Mouse (Mus musculus): ENCODE data around the gene Akr1a1. TPM values are rescaled to one million over a fixed set of nuclear protein-coding genes. Genes with fewer than 3 reads are reported as not detected.
"Not testable (repeated sequence)": the region's sequence is repeated elsewhere in the genome, so short reads cannot be mapped to it uniquely, and the experiment has no call there.

Akr1a1 gene
- total RNA-seq, 1 experiment from 2014 or later, result 616 TPM

DNA sequence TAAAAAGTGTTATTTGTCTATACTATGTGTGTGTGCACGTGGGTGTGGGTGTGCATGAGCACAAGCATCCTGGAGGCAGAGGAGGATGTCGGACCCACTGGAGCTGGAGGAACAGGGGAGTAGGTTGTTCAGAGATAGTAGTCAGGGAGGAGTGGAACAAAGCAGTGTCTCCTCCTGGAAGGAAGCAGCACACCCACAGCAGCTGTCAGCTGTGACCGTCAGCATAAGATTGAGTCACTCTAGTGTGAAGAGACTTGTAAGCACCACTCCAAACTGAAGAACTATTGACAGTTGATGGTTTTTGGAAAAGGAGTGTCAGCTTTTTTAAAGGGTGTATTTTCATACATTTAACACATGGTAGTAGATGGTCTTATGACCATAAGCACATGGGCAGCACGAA, 15.1 kb upstream of the Akr1a1 start:
- no peak for ATAC-seq (replicated peaks in 1 of 2; ENCODE audit: insufficient read depth in 1 of 2, low FRiP score in 2 of 2, low TSS enrichment in 1 of 2, low read depth in 1 of 2, poor library complexity in 2 of 2, severe bottlenecking in 2 of 2)

- ATAC-seq (replicated peaks in 1 of 2; ENCODE audit: insufficient read depth in 1 of 2, low FRiP score in 2 of 2, low TSS enrichment in 1 of 2, low read depth in 1 of 2, poor library complexity in 2 of 2, severe bottlenecking in 2 of 2), result no peak
These were observed 10.5 kb upstream of the Akr1a1 start for GRCm38 (mm10) chr4:116661998-116662397.

DNA sequence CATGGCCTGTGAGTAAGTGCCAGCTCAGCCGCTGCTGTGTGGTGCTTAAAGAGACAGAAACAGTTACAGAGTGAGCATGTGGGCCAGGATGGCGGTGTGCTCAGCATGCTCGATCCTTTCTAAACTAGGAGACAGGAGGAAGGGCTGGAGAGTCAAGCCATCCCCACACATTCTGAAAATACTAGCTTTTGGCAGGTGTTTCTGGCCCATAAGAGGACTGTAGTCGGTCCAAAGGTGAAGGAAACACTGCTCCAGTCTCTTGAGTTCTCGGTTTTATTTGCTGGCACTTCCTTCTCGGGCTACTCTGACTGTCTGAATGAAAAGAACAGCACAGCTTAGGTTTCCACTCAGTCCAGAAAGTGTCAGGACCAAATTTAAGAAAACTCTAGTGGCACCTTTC, 9.3 kb upstream of the Akr1a1 start:
- ATAC-seq (replicated peaks in 1 of 2; ENCODE audit: insufficient read depth in 1 of 2, low FRiP score in 2 of 2, low TSS enrichment in 1 of 2, low read depth in 1 of 2, poor library complexity in 2 of 2, severe bottlenecking in 2 of 2), result no peak

DNA sequence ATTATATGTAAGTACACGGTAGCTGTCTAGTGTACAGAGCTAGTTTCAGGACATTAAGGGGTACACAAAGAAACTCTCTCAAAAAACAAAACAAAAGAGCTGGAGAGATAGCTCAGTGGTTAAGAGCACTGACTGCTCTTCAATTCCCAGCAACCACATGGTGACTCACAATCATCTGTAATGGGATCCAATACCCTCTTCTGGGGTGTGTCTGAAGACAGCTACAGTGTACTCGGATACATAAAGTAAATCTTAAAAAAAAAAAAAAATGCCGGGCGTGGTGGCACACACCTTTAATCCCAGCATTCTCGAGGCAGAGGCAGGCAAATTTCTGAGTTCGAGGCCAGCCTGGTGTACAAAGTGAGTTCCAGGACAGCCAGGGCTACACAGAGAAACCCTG, 8.4 kb upstream of the Akr1a1 start:
- not testable (repeated sequence) for ATAC-seq (replicated peaks in 1 of 2; ENCODE audit: insufficient read depth in 1 of 2, low FRiP score in 2 of 2, low TSS enrichment in 1 of 2, low read depth in 1 of 2, poor library complexity in 2 of 2, severe bottlenecking in 2 of 2)

DNA sequence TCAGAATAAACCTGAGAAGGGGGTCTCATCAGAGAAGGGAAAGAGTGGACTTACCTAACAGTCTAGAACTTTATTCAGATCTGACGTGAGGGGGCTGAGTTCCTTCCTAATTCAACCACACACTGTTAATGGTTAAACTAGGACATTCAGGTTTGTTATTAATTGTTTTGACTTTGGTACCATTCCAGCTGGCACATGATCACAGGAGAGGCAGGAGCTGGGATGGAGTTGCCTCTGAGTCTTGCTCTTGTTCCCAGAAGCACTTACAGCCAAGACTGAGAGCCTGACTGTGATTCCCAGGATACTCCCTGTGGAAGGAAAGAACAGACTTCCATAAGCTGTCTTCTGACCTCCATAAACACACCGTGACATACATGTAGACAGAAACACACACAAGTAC, 8.0 kb upstream of the Akr1a1 start:
- ATAC-seq (replicated peaks in 1 of 2; ENCODE audit: insufficient read depth in 1 of 2, low FRiP score in 2 of 2, low TSS enrichment in 1 of 2, low read depth in 1 of 2, poor library complexity in 2 of 2, severe bottlenecking in 2 of 2), result no peak

GRCm38 (mm10) chr4:116657971-116658370, 6.5 kb upstream of the Akr1a1 start:
- ATAC-seq (replicated peaks in 1 of 2; ENCODE audit: insufficient read depth in 1 of 2, low FRiP score in 2 of 2, low TSS enrichment in 1 of 2, low read depth in 1 of 2, poor library complexity in 2 of 2, severe bottlenecking in 2 of 2), result no peak

DNA sequence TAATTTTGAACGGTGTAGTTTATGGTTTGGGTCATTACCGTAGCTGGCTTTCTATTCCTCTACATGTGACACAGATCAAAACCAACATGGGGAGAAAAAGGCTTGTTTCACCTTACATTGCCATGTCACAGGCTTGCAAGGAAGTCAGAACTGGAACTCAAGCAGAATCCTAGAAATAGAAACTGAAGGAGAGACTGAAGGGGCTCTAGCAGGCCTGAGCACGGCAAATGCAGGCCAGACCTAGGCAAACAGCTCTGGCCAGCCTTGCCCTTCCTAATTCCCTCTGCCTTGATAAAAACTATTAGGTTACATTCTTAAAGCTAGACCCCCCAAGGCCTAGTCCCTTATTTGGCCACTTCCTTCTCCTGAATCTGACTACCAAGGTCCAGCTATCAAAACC, 4.2 kb upstream of the Akr1a1 start:
- no peak for ATAC-seq (replicated peaks in 1 of 2; ENCODE audit: insufficient read depth in 1 of 2, low FRiP score in 2 of 2, low TSS enrichment in 1 of 2, low read depth in 1 of 2, poor library complexity in 2 of 2, severe bottlenecking in 2 of 2)

DNA sequence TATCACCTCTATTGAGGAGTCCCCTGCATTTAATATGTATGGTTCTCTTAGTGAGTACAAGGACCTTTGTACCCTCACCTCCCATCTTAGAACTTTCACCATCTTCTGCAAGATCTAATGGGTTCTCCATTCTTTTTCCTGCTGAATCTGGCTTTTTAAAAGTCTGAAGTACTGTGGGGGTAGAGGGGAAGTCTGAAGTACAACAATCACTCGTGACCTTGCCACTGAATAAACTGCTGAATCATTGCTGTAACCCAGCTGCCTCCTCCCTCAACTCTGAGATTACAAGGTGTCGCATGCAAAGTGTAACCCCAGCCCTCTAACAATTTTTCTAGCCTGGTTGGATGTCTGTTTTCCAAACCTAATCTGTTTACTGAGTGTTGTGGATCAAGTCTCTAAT, 3.6 kb upstream of the Akr1a1 start:
- peak; percentile 73 for ATAC-seq (replicated peaks in 1 of 2; ENCODE audit: insufficient read depth in 1 of 2, low FRiP score in 2 of 2, low TSS enrichment in 1 of 2, low read depth in 1 of 2, poor library complexity in 2 of 2, severe bottlenecking in 2 of 2)

GRCm38 (mm10) chr4:116653228-116653627, 1.7 kb upstream of the Akr1a1 start:
- ATAC-seq (replicated peaks in 1 of 2; ENCODE audit: insufficient read depth in 1 of 2, low FRiP score in 2 of 2, low TSS enrichment in 1 of 2, low read depth in 1 of 2, poor library complexity in 2 of 2, severe bottlenecking in 2 of 2), result no peak

DNA sequence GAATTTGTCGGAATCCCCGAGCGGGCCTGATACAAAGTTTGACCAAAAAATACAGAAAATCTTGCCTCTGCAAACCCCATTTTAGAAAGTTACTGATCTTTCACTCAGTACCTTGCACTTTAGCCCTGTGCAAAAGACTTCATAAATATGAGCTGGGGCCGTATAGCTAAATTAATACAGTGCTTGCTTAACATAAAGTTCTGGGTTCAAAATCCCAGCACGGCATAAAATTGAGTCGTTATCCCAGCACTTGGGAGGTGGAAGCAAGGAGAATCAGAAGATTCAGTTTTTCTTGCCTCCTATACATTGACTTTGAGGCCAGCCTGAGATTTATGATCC, 286 bp upstream of the Akr1a1 start:
- no peak for ATAC-seq (replicated peaks in 1 of 2; ENCODE audit: insufficient read depth in 1 of 2, low FRiP score in 2 of 2, low TSS enrichment in 1 of 2, low read depth in 1 of 2, poor library complexity in 2 of 2, severe bottlenecking in 2 of 2)

DNA sequence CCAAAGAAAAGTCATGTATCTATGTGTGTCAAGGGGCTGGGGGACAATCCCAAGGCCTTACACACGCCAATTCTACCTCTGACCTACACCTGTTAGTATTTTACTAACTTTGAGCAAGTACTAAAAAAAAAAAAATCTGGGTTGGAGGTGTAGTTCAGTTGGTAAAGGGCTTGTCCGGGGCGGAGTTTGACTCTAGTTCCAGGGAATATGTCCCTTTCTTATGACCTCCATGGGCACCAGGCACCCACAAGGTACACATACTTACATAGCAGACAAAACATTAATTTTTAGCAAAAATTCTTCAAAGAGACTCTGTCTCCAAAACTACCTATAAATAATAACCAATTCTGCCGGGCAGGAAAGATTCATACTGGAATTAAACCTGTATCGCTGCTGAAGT, 1.1 kb downstream of the Akr1a1 start:
- ATAC-seq (replicated peaks in 1 of 2; ENCODE audit: insufficient read depth in 1 of 2, low FRiP score in 2 of 2, low TSS enrichment in 1 of 2, low read depth in 1 of 2, poor library complexity in 2 of 2, severe bottlenecking in 2 of 2), result no peak

GRCm38 (mm10) chr4:116649411-116649810, 2.1 kb downstream of the Akr1a1 start:
- no peak for ATAC-seq (replicated peaks in 1 of 2; ENCODE audit: insufficient read depth in 1 of 2, low FRiP score in 2 of 2, low TSS enrichment in 1 of 2, low read depth in 1 of 2, poor library complexity in 2 of 2, severe bottlenecking in 2 of 2)

DNA sequence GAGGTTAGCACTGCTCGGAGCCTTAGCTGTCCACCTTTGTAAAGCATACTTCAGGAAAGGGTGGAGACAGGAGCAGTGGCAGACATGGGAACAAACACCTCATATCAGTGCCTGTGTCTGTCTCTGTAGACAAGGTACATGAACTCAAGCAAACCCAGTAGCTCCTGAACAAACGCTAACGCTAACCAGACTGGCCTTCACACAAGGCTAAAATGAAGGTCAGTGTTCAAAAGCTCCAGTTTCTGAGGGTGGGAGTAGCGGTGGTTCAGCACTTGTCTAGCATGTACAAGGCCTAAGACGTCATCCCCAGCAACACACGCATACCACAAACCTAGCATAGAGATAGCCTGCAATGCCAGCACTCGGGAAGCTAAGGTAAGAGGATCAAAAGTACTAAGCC, 5.9 kb downstream of the Akr1a1 start:
- ATAC-seq (replicated peaks in 1 of 2; ENCODE audit: insufficient read depth in 1 of 2, low FRiP score in 2 of 2, low TSS enrichment in 1 of 2, low read depth in 1 of 2, poor library complexity in 2 of 2, severe bottlenecking in 2 of 2), result no peak

DNA sequence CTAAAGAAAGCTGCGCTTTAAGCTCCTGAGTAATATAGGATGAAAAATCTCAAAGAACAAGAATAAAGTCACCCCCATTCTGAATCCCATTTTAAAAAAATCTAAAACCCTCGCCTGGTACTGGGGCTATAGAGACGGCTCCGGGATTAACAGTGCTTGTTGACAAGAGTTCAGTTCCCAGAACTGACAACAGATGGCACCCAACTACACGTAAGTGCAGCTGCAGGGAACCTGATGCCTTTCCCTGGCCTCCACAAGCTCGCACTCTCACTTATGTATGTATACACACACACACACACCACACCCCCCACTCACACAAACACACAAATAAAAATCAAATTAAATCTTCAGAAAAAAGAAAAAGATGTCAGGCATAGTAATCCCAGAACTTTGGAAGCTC, 7.2 kb downstream of the Akr1a1 start:
- ATAC-seq (replicated peaks in 1 of 2; ENCODE audit: insufficient read depth in 1 of 2, low FRiP score in 2 of 2, low TSS enrichment in 1 of 2, low read depth in 1 of 2, poor library complexity in 2 of 2, severe bottlenecking in 2 of 2), result peak; percentile 71 to 72

- no peak for ATAC-seq (replicated peaks in 1 of 2; ENCODE audit: insufficient read depth in 1 of 2, low FRiP score in 2 of 2, low TSS enrichment in 1 of 2, low read depth in 1 of 2, poor library complexity in 2 of 2, severe bottlenecking in 2 of 2)
These were observed 9.4 kb downstream of the Akr1a1 start for GRCm38 (mm10) chr4:116642071-116642470.

DNA sequence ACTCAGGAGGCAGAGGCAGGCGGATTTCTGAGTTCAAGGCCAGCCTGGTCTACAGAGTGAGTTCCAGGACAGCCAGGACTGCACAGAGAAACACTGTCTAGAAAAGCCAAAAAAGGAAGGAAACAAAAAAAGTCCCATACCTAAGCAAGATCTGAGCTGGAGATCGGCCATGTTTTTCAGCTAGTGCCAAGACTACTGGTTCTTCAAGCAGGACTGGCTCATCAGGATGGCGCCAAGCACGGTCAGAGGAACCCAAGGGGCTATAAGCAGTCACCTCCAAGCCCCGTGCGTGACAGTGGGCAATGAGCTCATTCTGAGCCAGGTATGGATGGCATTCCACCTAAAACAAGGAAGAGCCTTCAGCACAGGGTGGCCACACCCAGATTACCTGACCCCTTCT, 12.7 kb downstream of the Akr1a1 start:
- no peak for ATAC-seq (replicated peaks in 1 of 2; ENCODE audit: insufficient read depth in 1 of 2, low FRiP score in 2 of 2, low TSS enrichment in 1 of 2, low read depth in 1 of 2, poor library complexity in 2 of 2, severe bottlenecking in 2 of 2)

GRCm38 (mm10) chr4:116635197-116635596, 16.3 kb downstream of the Akr1a1 start:
- ATAC-seq (replicated peaks in 1 of 2; ENCODE audit: insufficient read depth in 1 of 2, low FRiP score in 2 of 2, low TSS enrichment in 1 of 2, low read depth in 1 of 2, poor library complexity in 2 of 2, severe bottlenecking in 2 of 2), result no peak

GRCm38 (mm10) chr4:116627722-116628662, 23.5 kb downstream of the Akr1a1 start, which contains the start of gene Nasp:
Nasp (minus strand) TSS chr4:116627941.
- ATAC-seq (replicated peaks in 1 of 2; ENCODE audit: insufficient read depth in 1 of 2, low FRiP score in 2 of 2, low TSS enrichment in 1 of 2, low read depth in 1 of 2, poor library complexity in 2 of 2, severe bottlenecking in 2 of 2), result peak; percentile 85 to 92

DNA sequence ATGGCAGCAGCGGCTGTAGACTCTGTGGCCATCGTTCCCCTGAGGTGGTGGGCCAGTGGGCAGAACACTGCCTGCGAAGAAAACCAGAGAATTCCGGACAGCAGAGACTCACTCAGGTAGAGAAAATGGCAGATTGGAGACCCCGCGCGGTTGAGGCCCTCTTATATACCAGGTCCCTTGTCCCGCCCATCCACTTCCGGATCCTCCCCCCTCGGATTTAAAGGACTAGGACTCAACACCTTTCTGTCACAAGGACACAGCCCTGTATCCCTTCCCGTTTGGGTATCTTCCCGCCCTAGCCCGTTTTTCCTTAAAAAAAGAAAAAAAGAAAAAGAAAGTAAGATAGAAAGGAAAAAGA, 24.1 kb downstream of the Akr1a1 start:
- peak; percentile 57 to 82 for ATAC-seq (replicated peaks in 1 of 2; ENCODE audit: insufficient read depth in 1 of 2, low FRiP score in 2 of 2, low TSS enrichment in 1 of 2, low read depth in 1 of 2, poor library complexity in 2 of 2, severe bottlenecking in 2 of 2)
